Mouse (Mus musculus) cerebellum, postnatal 36 days (tissue): ENCODE measurements around the gene Baiap2.

ENCODE experiments used
- DNase-seq, 2 experiments: peaks; one replicate each; pipeline ENCODE4 v3.0.0; 2021 to 2022; ENCODE audit warnings: mixed read lengths in 2 of 2

Baiap2 gene

GRCm38 (mm10) chr11:119981769-119982168, 39.2 kb downstream of the Baiap2 start:
- DNase-seq, result no peak

- no peak for DNase-seq
These were observed 39.7 kb downstream of the Baiap2 start for GRCm38 (mm10) chr11:119982236-119982635.

DNA sequence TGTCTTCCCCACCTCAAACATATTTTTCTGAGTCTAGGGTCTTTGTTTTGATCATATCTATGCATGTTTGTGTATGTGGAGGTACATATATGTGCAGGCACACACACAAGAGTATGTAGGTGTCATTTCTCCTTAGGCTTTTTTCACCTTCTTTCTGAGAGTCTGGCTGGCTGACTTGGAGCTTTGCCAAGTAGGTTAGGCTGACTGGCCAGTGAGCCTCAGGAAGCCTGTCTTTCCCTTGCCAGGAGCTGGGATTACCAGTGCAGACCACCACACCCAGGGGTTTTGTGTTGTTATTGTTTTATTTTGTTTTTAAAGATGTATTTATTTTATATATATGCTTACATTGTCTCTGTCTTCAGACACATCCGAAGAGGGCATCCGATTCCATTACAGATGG, 40.6 kb downstream of the Baiap2 start:
- peak in 1 of 2 experiments; percentile 53 for DNase-seq

DNA sequence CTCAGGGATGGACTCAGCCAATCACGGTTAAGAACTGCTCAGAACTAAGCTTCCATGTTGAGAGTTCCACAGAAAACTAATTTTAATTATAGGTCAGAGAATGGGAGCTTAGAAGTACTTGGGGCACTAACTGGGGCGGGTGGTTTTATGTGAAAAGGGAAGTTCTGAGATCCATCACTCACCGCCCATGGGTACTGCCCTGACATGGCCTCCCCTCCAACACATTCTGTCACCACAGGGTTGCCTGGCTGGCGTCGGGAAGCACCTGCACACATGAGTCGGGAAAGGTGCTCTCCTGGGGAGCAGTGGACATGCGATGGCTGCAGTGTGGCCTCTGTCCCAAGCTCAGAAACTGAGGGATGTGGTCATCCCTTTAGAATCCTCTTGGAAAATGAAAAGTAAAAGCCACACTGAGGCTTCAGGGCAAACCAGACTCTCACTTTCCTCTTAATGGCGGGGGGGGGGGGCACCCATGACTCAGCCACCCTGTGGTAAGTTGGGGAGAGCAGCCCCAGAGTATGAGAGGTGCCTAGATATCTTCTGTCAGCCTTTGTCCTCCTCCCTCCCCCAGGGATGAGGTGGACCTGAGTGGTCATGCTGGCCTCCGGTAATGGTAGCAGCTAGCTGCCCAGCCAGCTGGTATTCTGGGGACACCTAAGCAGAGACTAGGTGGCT, 44.3 kb downstream of the Baiap2 start:
- DNase-seq, result no peak

DNA sequence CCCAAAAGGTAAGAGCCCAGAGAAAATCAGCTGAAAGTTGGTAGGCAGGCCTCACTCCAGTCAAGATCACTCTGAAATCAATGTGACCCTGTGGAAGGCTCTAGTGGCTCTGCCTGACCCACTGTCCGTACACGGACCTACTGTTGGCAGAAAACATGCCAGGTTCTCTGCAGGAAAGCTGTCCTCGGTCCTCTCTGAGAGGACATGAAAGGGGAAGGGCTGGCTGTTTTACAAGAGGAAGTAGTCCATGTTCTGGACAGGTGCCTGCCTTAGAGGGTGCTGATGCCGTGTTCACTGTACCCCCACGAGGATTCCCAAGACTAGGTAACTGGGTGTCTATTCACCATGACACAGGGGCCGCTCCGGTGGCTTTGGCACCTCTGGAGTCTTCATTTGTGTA, 45.3 kb downstream of the Baiap2 start:
- no peak for DNase-seq

DNA sequence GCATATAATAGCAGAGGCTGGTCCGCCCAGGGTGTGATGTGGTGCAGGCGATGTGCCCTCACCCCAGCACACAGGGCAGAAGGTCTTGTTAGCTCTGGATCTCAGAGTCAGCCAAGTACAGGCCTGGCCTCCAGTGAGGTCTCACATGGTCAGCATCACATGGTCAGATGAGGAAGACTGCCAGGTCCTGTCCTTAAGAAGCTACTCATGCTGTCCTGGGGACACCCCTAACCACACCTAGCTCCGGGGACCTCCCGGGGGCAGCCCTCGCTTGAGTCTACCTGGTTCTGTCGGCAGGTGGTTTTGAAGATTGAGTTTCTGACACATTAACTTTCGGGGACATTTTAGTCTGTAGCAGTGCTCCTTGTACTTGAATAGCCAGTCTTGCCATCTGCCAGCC, 45.8 kb downstream of the Baiap2 start:
- no peak for DNase-seq

GRCm38 (mm10) chr11:119989115-119989564, 46.6 kb downstream of the Baiap2 start:
- no peak for DNase-seq

GRCm38 (mm10) chr11:119990658-119991337, 48.2 kb downstream of the Baiap2 start:
- no peak for DNase-seq

GRCm38 (mm10) chr11:119991338-119991678, 48.7 kb downstream of the Baiap2 start:
- peak; percentile 84 to 86 for DNase-seq

GRCm38 (mm10) chr11:119997351-119997750, 54.8 kb downstream of the Baiap2 start:
- DNase-seq, result no peak

DNA sequence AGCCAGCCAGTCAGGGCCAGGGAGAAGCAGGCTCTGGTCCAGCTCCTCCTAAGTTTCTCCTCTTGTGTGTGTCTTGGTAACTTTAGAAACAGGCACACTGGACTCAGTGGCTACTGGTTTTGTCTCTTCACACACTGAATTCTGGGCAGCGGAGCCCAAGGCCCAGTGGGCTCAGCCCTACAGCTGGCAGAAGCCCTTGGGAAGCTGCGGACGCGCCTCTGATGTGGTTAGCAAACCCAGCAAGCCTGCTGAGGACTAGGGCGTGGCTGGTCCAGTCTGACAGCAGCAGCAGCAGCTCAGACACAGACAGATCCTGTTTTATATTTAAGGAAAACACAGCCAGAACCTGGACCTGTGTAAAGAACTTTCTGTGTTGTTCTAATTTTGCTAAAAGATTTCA, 59.5 kb downstream of the Baiap2 start:
- no peak for DNase-seq

DNA sequence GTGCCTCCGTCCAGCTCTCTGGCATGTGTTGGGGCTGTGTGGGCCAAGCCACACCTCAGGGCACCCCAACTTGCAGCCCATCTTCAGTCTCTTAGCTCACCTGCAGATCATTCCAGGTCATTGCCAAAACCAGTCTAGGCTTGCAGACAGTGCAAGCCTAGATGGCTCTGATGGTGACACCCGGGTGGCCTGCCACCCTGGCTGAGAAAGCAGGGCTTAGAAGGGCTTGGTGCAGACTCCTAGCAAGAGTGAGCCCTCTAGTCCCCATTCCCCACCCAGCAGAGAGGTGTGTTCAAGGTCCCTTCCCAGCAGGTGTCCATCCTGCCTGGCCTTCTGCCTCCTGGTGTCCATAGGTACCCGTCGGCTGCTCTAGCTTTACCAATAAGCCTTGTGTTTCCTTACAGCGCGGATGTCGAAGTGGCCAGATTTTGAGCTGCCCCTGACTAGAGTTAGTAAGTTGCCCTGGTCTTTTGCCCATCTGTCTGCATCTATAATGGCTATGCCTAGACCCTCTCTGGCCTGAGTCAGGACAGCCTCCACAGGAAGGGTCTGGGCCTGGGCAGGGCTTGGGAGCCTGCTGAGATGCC, 60.2 kb downstream of the Baiap2 start:
- no peak for DNase-seq

- peak; percentile 59 to 67 for DNase-seq
These were observed 63.1 kb downstream of the Baiap2 start for GRCm38 (mm10) chr11:120005434-120006317.

- no peak for DNase-seq
These were observed 65.0 kb downstream of the Baiap2 start for GRCm38 (mm10) chr11:120007496-120008080.

GRCm38 (mm10) chr11:120008501-120008900, 65.9 kb downstream of the Baiap2 start:
- DNase-seq, result no peak

DNA sequence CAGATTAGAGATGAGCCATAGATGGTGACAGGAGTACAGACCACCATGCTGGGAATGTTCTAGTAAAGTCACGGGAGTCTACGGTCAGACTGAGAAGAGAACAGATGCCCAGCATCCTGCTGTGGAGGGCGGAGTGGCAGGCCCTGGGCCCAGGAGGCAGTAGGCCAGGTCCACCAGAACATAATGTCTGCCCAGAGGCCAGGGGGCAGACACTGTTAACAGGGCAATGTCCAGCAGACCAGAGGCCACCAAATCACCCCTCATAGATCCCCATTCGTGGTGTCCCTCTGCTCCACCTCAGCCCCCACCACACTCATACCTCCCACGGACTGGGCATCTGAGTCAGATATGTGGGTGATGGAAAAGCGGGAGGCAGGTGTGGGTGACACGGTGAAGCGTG, 66.4 kb downstream of the Baiap2 start:
- DNase-seq, result no peak

DNA sequence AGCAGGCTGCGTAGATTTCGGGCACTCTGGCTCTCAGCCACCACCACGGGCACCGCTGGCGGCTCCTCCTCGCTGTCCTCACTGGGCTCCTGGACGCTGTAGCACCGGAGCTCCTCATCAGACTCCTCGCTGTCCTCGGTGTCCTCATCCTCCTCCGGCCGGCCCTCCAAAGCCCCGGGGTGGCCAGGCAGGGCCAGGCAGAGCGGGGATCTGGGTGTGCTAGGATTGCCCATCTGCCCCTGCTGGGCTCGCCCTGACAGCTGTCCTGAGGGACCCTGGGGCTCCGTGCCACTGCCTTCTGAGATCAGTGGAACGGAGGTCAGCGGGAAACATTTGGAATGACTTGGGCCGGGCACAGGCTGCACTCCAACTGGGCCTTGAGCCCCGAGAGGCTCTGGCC, 67.4 kb downstream of the Baiap2 start:
- DNase-seq, result no peak

DNA sequence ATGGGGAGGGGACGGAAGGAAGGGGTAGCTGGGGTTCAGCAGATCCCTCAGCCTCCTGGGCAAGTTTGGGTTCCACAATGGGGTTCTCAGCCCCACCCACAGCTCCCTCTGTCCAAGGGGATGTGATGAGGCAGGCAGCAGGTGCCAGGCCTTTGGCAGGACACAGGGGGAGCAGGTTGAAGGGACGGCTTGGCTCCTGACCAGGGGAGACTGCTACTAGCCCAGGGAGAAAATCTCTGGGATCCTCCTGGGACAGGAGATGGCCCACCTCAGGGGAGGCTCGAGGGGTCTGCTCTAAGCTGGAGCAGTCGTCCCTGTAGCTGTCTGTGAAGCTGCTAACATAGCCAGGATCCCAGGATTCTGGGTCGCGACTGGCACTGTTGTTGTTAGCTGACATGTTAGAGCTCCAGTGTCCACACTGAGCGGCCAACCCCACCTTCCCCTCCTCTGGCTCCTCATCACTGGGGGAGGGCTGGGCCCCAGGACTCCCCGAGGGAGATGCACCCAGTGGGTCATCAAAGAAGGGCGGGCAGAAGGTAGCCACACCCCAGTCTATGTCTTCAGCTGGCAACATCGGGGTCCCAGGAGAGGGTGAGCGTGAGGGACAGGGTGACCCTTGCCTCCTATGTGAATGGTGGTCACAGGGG, 68.7 kb downstream of the Baiap2 start:
- peak in 1 of 2 experiments; percentile 53 for DNase-seq

DNA sequence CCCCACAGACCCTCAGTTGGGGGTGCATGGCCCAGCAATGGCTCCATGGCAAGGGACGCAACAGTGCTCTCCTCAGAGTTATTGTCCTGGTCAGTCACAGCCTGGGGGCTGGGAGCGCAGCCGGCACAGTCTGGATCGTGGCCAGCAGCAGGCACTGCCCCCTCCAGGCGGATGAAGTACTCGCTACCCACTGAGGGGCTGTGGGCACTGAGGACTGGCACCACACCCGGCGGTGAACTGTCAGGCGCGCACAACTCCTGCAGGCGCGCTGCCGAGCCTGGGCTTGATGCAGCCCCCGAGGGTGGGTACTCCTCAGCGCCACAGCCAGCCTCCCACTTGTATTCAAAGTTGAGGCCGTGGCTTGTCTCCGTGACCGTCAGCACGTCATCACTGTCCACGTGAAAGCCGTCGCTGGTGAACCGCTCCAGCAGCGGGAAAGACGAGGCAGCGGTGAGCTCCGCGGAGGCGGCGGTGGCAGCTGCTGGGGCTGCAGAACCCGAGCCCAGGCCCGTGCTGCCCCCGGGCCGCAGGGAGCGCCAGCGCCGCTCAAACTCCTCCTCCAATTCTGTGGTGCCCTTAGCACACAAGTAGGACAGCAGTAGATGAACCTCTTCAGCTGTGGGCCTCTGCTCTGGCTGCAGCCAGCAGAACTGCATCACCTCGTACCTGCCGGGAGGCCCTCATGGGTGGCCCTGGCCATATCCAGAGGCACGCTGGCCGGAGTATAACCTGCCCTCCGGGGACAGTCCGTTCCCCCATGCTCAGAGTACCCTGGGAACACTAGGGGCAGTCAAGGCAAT, 69.4 kb downstream of the Baiap2 start:
- peak in 1 of 2 experiments; percentile 52 for DNase-seq

DNA sequence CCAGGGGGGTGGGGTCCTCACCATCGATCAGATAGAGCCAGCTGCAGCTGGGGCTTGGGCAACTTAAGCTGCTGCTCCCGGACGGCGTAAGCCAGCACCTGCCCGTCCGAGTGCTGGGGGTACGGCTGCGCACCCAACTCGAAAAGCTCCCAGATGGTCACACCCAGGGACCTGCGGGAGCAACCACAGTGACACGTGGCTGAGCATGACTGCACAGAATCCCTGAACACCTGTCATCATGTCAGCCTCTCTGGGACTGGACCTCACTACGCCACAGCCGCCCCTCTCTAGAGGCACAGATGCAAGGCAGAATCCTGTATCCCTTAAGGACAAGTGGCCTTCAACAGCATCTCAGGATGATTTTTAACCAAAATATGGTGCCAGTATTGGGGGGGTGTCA, 70.1 kb downstream of the Baiap2 start:
- peak in 1 of 2 experiments; percentile 47 for DNase-seq

- DNase-seq, result peak; percentile 87 to 93
These were observed 70.7 kb downstream of the Baiap2 start for GRCm38 (mm10) chr11:120013174-120013711.
